Mouse (Mus musculus) layer of hippocampus, postnatal 36 days (tissue): ENCODE results near the gene Slco4a1. TPM values are rescaled to one million over a fixed set of nuclear protein-coding genes. Genes with fewer than 3 reads are reported as not detected.

Experiments used
- DNase-seq, 2 experiments: peaks; one replicate each; pipeline ENCODE4 v3.0.0; 2022
- total RNA-seq, 2 experiments: library from RNA; stranded (reverse); gene quantifications; 2 replicates each; pipeline ENCODE4 v1.2.3; 2021

The Slco4a1 gene
- total RNA-seq = 1 to 10 TPM in 1 of 2 experiments, under 1 TPM in 1; 0.87 to 2.6 TPM

DNA sequence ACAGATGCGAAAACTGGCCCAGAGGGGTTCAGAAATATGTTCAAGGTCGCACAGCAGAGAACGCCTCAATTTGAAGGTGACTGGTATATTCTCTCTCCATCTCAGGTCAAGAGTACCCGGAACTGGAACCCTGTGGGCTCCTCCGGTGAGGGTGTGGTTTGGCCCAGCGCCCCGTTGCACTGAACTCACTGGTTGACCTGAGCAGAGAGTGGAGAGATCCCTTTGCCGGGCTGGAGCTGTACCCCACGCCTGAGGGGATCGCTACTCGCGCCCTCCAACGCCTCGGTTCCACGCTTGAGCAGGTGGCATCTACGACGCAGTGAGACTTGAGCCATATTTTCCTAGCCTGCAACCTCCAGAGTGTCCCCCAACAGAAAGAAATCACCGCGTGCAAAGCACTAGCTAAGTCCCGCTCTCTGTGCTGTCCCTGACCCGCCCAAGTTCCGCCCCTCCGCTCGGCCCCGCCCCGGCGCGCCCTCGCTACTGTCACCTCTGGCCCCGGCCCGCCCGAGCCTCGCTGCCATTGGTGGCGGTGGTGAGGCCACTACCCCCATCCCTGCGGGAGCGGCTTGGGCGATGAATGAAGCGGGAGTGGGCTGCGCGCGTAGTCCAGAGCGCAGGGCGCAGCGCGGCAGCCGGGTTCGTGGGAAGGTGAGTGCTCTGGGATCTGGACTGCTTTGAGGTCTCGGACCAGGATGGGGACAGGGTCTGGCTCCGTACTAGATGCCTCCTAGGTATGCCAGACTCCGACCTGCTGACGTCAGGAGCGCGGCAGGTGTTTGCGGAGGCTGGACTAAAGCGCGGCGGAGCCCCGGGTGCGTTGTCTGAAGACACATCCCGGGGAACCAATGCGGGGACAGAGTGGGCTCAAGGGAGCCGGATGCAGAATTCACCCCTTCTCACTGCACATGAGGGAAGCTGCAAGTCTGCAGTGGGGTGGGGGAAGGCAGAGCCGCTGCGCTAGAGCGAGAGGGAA, at the start of gene Slco4a1:
TSS of gene Slco4a1 (plus strand) at position 523 of the 976 bp plus-strand sequence.
- DNase-seq = peak; percentile 60 to 66

DNA sequence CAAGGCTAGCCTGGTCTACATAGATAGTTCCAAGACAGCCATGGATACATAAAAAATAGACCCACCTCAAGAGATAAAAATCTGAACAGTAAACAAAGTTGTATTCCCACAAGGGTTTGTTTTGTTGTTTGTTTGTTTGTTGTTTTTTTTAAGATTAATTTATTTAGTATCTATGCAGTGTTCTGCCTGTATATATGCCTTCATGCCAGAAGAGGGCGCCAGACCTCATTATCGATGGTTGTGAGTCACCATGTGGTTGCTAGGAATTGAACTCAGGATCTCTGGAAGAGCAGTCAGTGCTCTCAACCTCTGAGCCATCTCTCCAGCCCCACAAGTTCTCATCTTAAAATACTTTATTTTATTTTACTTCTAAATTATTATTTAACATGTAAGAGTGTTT, 47.6 kb upstream of the Slco4a1 start:
- no peak for DNase-seq

DNA sequence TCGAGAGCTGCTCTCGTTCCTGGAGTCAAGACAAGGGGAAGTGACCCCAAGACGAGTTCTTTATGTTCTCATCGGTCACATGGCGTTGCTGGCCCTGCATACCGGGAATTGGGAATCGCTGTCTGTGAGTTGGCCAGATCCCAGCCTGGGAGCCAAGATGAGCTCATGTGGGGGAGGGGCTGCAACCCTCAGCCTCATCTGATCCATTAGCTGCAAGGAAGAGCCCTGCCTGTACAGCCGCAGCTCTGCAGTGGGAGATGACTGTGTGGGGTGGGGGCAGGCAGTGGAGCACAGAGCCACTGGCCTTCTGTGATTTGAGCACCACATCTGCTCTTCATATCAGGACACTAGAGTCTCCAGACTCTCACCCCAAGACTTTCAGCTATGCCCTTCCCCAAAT, 45.6 kb upstream of the Slco4a1 start:
- DNase-seq = no peak

DNA sequence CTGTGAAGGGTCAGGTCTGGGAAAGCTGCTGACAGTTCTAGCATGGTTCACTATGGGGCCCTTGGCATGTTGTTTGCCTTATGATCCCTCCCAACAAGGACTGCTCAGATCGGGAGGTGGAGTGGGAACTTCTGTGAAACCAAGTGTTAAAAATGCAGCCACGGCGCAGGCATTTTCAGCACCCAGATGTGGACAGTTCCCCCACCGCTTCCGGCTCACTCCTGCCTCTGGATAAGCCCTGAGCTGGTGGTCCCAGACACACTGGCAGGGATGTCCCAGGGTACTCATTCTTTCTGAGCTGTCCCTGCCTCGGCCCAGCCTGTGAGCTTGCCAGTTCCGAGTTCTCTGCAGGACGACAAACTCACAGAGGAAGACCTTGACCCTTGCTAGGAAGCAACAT, 45.0 kb upstream of the Slco4a1 start:
- DNase-seq = no peak

- DNase-seq = no peak
These were observed 40.4 kb upstream of the Slco4a1 start for GRCm38 (mm10) chr2:180415627-180416026.

DNA sequence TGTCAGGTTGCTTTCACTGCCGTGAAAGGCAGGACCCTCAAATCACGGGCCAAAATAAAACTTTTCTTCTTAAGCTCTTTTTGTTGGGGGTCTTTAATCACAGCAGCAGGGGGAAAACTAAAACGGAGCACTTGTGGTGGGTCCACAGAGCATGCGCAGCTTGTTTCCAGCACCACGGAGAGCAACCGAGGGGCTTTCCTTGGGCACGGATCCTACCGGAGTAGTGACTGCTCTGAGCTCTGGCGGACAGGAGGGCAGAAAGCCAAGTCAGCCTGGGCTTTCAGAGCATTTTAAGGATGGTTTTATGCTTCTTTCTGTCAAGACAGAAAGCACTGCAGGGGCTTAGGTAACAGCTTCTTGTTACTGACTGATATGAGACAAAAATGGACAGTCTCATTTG, 38.3 kb upstream of the Slco4a1 start:
- DNase-seq = no peak

GRCm38 (mm10) chr2:180420641-180421040, 35.4 kb upstream of the Slco4a1 start:
- DNase-seq = no peak

GRCm38 (mm10) chr2:180425115-180425514, 30.9 kb upstream of the Slco4a1 start:
- no peak for DNase-seq

DNA sequence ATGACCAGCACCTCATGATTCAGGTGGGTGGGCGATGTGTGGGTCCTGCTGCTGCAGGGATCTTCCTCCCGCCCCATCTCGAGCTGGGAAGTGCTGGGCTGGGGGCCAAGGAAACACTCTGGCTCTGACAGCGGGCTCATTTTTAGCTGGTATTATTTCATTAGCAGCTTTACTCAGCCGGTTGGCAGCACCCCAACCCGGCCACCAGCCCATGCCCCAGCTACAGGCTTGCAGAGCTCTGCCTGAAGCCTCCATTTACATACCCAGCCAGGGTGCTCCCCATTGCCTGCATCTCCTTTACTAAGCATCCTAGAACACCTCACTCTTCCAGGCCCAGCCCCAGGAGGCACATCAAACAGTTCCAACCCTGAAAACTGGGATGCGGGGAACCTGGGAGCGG, 29.0 kb upstream of the Slco4a1 start:
- peak; percentile 77 to 85 for DNase-seq

- DNase-seq = no peak
These were observed 27.7 kb upstream of the Slco4a1 start for GRCm38 (mm10) chr2:180428331-180428730.

GRCm38 (mm10) chr2:180430648-180431047, 25.4 kb upstream of the Slco4a1 start:
- no peak for DNase-seq

DNA sequence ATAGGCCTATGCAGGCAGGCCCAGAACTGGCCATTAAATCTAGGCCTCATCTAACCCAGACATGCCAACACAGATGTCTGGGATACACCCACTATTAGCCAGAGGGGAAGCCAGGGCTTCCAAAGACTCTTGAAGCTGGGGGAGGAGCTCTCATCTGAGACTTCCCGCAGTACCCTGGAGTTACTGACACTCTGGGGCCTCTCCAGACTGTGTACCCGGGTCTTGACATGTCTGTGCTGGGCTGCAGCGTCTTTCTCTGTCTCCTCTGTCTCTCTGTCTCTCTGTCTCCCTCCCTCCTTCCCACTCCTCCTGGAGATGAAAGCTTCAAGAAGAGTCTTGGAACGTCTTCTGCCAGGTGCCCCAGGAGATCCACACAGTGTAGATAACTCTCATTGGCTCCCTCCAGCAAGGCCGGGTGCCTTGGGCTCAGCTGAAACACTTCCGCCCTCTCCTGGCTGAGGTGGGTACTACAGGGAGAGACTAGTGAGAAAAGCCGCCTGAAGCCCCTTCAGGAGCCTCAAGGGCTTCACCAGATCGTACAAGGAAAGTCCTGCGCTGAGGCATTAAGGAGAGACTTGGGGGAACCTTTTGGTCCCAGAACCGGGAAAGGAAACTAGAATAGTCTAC, 23.9 kb upstream of the Slco4a1 start:
- DNase-seq = peak; percentile 75 to 82

DNA sequence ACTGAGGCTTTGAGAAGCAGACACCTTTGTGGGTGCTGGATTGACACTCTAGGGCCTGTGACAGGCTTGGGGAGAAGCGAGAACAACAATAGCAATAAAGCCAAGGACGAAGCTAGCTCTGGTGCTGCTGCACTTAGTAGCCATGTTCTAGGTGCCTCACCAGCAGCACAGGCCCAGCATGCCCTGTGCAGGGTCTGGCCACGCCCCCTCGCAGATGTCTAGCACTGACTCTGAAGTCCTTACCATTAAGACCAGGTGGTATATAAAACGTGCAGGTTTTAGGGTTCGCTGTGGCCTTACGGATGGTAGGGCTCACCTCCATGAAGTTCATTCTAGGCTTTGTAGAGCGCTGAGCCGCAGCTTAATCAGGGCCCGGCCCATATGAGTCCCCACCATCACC, 23.3 kb upstream of the Slco4a1 start:
- no peak for DNase-seq

DNA sequence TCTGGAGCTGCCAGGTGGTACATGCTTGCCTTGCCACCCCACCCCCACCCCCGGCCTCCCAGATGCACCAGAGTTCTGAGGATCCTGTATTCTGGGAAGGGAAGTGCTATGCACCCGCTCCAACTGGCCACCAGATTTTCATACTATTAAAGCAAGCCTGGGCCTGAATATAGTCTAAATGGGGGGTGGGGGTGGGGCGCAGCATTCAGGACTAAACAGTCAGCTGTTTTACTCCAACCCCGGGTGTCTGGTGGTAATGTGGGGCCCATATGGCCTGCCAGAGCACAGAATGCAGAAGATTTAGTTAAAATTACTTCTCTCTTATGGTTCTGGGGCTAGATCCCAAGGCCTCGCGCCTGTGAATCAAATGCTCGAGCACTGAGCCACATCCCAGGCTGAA, 22.7 kb upstream of the Slco4a1 start:
- DNase-seq = no peak

DNA sequence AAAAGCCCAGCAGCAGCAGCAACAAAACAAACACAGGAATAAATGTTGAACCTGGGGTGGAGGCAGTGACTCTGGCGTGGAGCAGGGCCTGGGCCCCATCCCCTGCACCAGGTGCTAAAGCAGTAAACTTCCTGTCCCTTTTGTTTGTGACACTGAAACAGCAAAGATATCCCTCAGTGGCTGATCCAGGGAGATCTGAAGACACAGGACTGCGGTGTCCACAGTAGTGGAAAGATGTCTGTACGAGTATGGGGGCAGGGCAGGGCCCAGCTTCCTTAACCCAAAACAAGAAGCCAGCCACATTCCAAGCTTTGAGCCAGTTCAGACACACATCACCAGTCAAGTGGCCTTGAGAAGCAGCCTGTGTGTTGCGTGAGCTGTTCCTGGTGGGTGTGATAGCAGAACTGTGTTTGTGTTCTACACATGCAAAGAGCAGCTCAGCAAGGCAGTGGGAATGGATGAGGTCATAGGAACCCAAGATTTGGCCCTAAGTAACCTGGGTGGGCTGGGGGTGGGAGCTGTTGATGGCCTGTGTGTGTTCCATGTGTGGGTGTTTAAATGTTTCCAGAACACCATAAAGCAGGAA, 20.6 kb upstream of the Slco4a1 start:
- DNase-seq = no peak

- DNase-seq = no peak
These were observed 18.7 kb upstream of the Slco4a1 start for GRCm38 (mm10) chr2:180437149-180437864.

DNA sequence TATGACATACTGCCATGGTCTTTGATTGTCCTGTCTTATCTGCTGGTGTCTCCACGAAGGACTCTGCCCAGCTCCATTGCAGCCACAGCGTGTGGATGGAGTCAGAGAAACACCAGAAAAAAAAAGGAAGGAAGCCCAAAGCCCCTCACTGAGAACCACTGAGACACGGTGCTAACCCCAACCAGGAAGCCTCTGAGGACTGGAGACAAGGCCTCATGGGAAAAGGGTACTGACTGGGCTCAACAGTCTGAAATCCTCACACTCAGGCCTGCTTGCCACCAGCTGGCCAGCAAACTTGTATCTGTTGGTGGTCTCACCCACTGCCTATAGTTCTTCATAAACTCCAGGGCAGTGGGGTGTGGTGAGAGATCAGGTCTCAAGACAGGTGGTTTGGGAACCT, 16.3 kb upstream of the Slco4a1 start:
- no peak for DNase-seq

- DNase-seq = no peak
These were observed 15.3 kb upstream of the Slco4a1 start for GRCm38 (mm10) chr2:180440596-180441332.

GRCm38 (mm10) chr2:180442061-180442460, 14.0 kb upstream of the Slco4a1 start:
- no peak for DNase-seq

DNA sequence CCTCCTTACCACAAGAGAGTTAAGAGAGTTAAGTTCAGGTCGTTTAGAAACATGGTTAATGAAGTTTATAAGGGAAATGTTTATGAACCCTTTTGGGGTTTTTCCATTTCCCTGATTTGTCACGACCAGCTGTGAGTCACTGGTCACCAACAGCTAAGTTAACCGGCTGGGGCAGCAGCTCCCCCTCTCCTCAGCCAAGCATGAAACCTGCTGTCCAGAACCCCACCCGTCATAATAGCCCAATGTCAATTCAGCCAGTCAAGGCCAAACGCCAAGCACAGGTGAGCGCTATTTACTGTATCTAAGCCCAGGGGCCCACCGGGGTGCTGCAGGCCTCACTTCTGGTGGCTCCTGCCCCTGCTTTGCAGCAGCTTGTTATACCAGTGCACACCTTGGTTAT, 12.2 kb upstream of the Slco4a1 start:
- DNase-seq = no peak

DNA sequence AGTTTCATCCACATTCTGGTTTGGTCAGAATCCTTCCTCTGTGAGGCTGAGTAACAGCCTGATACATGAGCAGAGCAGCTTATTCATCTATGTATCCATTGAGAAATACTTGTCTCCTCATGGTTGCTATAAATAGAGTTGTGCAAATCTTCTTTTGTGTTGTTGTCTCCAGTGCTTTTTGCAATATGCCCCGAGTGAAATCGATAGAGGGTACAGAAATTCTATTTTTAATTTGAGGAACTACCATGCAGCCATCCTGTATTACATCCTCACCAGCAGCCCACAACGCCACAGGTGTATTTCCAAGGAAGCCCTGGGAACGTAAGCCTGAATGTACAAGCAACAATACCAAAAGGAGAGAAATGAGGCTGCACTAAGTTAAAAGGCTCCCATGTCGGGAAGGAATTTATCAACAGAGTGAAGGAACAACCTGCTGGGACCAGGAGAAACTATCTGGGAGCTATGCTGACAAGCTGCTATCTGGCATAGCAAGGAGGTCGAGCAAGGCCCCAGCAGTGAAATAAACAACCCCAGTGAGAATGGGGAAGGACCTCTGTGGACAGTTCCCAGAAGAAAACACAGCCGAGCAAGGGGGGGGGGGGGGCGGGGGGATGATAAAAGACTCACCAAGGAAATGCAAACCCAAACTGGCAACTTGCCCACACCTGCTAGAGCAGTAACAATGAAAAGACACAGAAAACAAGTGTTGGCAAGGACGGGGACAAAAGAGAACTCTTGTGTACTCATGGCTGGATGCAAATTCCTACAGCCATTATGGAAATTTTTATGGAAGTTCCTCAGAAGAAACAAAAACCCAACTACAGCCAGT, 10.9 kb upstream of the Slco4a1 start:
- no peak for DNase-seq
